Mouse (Mus musculus) hindbrain, embryonic 13.5 days (tissue): ENCODE data around the gene Ddah2. TPM values are rescaled to one million over a fixed set of nuclear protein-coding genes. Genes with fewer than 3 reads are reported as not detected.

Experiments
- ATAC-seq: fragments of 200-750 bp; cut with Nextera tagmentation; 2 replicates; pipeline ENCODE4 v1.8.0; 2017; ENCODE audit warnings: moderate TSS enrichment; ENCODE audit not compliant: low FRiP score
- H3K27ac ChIP-seq: fragments of 300-500 bp; sonication (generic); 2 replicates; pipeline ENCODE4 v1.5.1; 2015; ENCODE audit warnings: inconsistent platforms, mild to moderate bottlenecking, moderate library complexity
- H3K27me3 ChIP-seq: fragments of 300-500 bp; sonication (generic); 2 replicates; pipeline ENCODE4 v1.6.1; 2015; ENCODE audit warnings: mild to moderate bottlenecking, inconsistent platforms
- H3K36me3 ChIP-seq: fragments of 300-500 bp; sonication (generic); 2 replicates; pipeline ENCODE4 v1.6.1; 2015; ENCODE audit warnings: mild to moderate bottlenecking, inconsistent platforms
- H3K4me1 ChIP-seq: fragments of 300-500 bp; sonication (generic); replicated peaks from 2 replicates; pipeline ENCODE4 v1.6.1; 2015; ENCODE audit warnings: inconsistent platforms
- H3K4me2 ChIP-seq: fragments of 300-500 bp; sonication (generic); 2 replicates; pipeline ENCODE4 v1.6.1; 2015; ENCODE audit warnings: inconsistent platforms, mild to moderate bottlenecking, moderate library complexity
- H3K4me3 ChIP-seq: fragments of 300-500 bp; sonication (generic); 2 replicates; pipeline ENCODE4 v1.5.1; 2015; ENCODE audit warnings: mild to moderate bottlenecking, inconsistent platforms
- H3K9ac ChIP-seq: fragments of 300-500 bp; sonication (generic); 2 replicates; pipeline ENCODE4 v1.6.1; 2015; ENCODE audit warnings: mild to moderate bottlenecking, inconsistent platforms
- H3K9me3 ChIP-seq: fragments of 300-500 bp; sonication (generic); 2 replicates; pipeline ENCODE4 v1.6.1; 2016; ENCODE audit warnings: inconsistent platforms
- WGBS: fragments of 180-500 bp; shearing (Covaris S2); methylation state at CpG from one replicate; pipeline ENCODE4 v1.1.7; 2015; 5-methylcytosine and 5-hydroxymethylcytosine counted together
- polyA plus RNA-seq: library from polyadenylated mRNA; unstranded; fragments of >200 nt; fragmentation: Nextera tagmentation; extraction: Ambion mirVana; gene quantifications from 2 replicates; pipeline ENCODE4 v1.2.1, GENCODE M21; 2015

The Ddah2 gene
- polyA plus RNA-seq, 1 experiment from 2014 or later: 426 TPM

DNA sequence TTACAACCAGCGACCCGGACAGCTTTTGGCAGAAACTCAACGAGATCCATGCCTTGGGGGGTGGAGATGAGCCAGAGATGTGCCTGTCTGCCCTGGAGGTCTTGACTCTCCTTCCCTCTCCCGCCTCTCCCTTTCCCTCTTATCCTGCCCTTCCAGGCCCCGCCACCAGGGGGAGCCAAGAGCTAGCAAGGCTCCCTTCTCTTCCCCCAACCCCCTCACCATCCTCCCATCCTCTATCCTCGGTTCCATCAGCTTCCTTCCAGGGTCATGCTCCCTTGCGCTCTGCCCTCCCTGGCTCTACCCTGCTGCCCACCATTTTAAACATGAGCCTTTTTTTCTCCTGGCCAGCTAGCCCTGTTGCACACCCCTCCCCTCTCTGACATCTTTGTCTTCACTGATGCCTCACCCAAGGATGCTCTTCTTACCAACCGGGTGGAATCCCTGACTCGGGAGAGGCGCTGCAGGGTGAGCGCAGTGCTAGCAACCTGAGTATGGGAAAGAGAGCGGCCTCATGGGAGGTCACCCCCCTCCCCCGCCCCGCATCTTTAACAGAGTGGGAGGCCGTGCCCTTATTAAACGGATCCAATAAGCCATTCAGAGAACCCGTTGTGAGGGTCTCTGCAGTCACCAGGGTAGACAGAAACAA, 37.5 kb upstream of the Ddah2 start:
- 0 out of 2 replicates have a peak overlapping the region, but pooled peaks have one; percentile 39 for H3K9ac ChIP-seq
- no peak overlapping the region for H3K4me3 ChIP-seq
- H3K27ac ChIP-seq: peak overlapping the region; percentile 26; the same call in 1 of the 2 replicates
- ATAC-seq: peak; percentile 30; the same call in 1 of the 2 replicates
- peaks cover 18% of the 10 kb centered on the region for H3K4me1 ChIP-seq
- H3K9me3 ChIP-seq: no peaks in the 10 kb centered on the region
- H3K27me3 ChIP-seq: no peaks in the 10 kb centered on the region
- peaks cover 19% of the 10 kb centered on the region for H3K36me3 ChIP-seq
- 5% methylated on average over 17 of the region's 17 CpGs for WGBS
- peak overlapping the region; percentile 31 for H3K4me2 ChIP-seq

DNA sequence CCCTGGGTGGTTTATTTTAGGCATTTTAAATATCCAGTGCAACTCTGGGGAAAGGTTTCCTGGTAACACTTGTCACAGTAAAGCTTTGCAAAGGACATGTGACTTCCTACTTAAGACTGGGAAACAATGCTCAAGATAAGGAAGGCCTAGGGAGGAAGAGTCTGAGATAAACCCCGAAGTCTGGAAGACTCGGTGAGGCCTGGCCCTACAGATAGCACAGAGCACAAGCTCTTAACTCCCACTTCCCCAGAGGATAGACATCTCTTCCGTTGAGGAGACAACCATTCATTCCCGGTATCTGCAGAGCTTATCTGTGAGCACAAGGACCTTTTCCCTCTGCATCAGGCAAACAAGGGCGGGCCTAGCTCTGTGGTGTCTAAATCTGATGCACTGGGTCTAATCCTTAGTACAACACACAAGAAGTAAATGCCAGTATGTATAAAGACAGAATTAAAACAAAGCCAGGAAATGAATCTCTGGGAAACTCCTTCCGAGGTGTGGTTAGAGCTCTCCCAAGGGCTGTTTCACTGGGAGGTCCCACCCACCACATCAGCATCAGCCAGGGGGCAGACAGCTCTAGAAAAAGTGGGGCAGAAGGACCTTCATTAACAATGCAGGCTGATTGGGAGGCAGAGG, 36.9 kb upstream of the Ddah2 start:
- H3K4me2 ChIP-seq: no peak overlapping the region
- no peaks in the 10 kb centered on the region for H3K9me3 ChIP-seq
- 65% methylated on average over 6 of the region's 6 CpGs for WGBS
- no peak overlapping the region; the same call in 1 of the 2 replicates for H3K27ac ChIP-seq
- H3K4me3 ChIP-seq: no peak overlapping the region
- H3K36me3 ChIP-seq: peaks cover 12% of the 10 kb centered on the region
- peaks cover 16% of the 10 kb centered on the region for H3K4me1 ChIP-seq
- no peaks in the 10 kb centered on the region for H3K27me3 ChIP-seq
- ATAC-seq: no peak
- H3K9ac ChIP-seq: no peak overlapping the region

DNA sequence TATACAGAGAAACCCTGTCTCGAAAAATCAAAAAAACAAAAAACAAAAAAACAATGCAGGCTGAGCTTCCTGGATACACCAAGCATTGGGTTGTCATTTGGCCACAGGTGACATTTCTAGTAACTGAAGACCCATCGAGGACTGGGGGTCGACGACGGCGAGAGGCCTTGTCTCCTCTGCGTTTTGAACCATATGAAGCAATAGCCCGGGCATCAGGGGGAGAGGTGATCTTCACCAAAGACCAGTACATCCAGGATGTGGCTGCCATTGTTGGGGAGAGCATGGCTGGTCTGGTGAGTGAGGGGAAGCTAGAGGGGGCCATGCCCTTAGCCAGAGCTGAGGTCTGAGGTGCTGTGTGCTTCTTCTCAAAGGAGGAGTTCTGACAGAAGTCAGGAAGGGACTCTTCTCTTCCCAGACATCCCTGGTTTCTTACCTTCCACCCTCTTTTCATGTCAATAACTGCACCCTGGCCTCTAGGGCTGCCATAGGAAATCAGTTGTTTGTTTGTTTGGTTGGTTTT, 36.2 kb upstream of the Ddah2 start:
- Histone ChIP-seq H3K4me3 (no peak overlapping the region), H3K9ac (no peak overlapping the region), H3K36me3 (peaks cover 6% of the 10 kb centered on the region; the same call in 1 of the 2 replicates), H3K9me3 (no peaks in the 10 kb centered on the region), H3K27me3 (no peaks in the 10 kb centered on the region), H3K4me2 (no peak overlapping the region), H3K4me1 (peaks cover 22% of the 10 kb centered on the region), H3K27ac (no peak overlapping the region)
- ATAC-seq: no peak
- WGBS: 93% methylated on average over 8 of the region's 8 CpGs

DNA sequence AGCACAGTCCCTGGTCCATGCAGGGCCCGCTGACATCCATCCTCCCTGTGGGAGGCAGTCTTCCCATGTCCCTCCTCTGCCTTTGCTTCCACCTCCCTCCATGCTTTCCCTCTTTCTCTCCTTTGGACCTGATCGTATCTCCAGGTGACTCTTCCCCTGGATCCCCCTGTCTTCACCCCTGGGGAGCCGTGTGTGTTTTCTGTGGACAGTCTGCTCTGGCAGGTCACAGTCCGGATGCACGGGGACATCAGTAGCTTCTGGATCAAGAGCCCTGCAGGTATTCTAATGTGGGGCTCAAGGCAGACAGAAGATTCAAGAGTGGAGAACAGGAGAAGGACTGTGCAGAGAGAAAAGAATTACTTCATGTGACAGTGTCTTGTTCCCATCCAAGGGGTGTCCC, 35.6 kb upstream of the Ddah2 start:
- 86% methylated on average over 5 of the region's 5 CpGs for WGBS
- no peak for ATAC-seq
- no peak overlapping the region for H3K27ac ChIP-seq

DNA sequence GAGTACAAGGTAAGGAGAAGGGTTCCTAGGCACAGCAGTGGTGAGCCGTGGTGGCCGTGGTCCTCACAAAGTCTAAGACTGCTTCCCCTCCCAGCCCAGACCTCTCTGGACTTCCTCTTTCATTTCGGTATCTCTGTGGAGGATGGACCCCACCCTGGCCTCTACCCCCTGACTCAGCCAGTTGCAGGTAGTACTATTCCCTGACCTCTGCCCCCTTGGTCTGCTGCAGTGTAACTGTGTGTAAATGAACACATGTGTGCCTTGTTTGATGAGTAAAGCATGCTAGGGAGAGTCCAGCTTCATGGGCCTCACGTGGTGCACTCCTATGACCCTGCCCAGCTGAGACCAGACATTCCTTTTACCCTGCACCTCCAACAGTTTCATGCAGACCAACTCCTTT, 35.1 kb upstream of the Ddah2 start:
- ATAC-seq: no peak
- WGBS: 79% methylated on average over 4 of the region's 4 CpGs
- H3K36me3 ChIP-seq: 0 out of 2 replicates have a peak, but pooled peaks cover under 1% of the 10 kb centered on the region
- H3K27ac ChIP-seq: no peak overlapping the region
- no peak overlapping the region for H3K4me3 ChIP-seq
- H3K4me1 ChIP-seq: peaks cover 24% of the 10 kb centered on the region
- H3K9ac ChIP-seq: no peak overlapping the region
- no peaks in the 10 kb centered on the region for H3K27me3 ChIP-seq
- H3K9me3 ChIP-seq: no peaks in the 10 kb centered on the region
- no peak overlapping the region for H3K4me2 ChIP-seq

More for the DNA sequence above, 35.6 kb upstream of the Ddah2 start:
- Histone ChIP-seq H3K4me2 (no peak overlapping the region), H3K27me3 (no peaks in the 10 kb centered on the region), H3K4me1 (peaks cover 24% of the 10 kb centered on the region), H3K4me3 (no peak overlapping the region), H3K36me3 (0 out of 2 replicates have a peak, but pooled peaks cover 3% of the 10 kb centered on the region), H3K9me3 (no peaks in the 10 kb centered on the region), H3K9ac (no peak overlapping the region)

DNA sequence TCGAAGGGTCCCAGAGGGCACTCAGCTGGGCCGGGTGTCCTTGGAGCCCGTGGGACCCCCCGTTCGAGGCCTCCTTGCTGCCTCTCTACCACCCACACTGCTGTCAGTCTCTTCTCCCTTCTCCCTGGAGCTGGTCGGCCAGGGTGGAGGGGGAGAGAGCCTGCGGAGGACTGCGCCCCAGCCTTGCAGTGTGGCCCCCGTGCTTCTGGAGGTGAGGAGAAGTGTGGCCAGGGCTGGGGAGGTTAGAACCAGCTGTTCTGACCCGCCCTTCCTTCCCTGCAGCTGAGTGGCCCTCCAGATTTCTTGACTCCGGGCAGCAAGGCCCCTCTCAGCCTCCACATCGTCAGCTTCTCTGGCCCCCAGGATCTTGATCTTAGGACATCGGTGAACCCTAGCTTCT, 34.6 kb upstream of the Ddah2 start:
- no peak overlapping the region for H3K27ac ChIP-seq
- no peaks in the 10 kb centered on the region for H3K36me3 ChIP-seq
- ATAC-seq: no peak
- H3K4me2 ChIP-seq: no peak overlapping the region
- no peak overlapping the region for H3K9ac ChIP-seq
- H3K9me3 ChIP-seq: no peaks in the 10 kb centered on the region
- H3K4me3 ChIP-seq: no peak overlapping the region
- H3K4me1 ChIP-seq: peaks cover 24% of the 10 kb centered on the region
- WGBS: 79% methylated on average over 12 of the region's 13 CpGs
- H3K27me3 ChIP-seq: no peaks in the 10 kb centered on the region

DNA sequence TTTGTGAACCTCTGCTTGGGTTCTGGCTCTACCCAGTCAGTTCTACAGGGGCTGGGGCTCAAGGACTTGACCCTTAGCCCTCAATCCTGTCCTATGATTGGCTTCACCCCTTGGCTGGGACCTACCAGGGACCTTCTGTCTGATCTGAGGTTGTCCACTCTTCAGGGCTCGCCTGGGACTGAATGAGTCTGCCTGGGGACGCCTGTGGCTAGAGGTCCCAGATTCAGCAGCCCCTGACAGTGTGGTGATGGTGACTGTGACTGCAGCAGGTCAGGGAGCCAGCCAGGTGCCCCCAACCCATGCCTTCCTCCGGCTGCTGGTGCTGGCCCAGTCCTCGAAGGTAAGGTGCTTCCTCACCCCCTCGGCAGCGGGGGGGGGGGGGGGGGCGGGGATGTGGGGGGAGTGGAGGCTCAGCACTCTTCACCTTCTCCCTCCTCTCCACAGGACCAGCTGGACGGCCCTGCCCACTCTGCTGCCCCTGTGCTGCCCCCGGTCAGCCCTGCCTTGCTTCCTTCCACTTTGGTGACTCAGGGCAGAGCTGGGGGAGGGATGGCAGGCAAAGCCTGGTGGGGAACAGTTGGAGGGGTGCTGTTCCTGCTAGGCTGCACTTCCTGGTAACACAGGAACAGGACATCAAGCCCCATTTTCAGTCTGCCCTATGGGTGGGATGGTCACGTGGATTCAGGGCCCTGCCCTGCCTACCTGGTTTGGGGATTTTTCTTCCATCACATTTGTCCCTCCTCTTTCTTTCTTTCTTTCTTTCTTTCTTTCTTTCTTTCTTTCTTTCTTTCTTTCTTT, 33.9 kb upstream of the Ddah2 start:
- H3K36me3 ChIP-seq: no peaks in the 10 kb centered on the region
- H3K9me3 ChIP-seq: no peaks in the 10 kb centered on the region
- H3K9ac ChIP-seq: no peak overlapping the region
- H3K4me3 ChIP-seq: no peak overlapping the region
- H3K27me3 ChIP-seq: no peaks in the 10 kb centered on the region
- H3K4me1 ChIP-seq: peaks cover 30% of the 10 kb centered on the region
- no peak for ATAC-seq
- H3K27ac ChIP-seq: no peak overlapping the region
- H3K4me2 ChIP-seq: no peak overlapping the region
- 73% methylated on average over 5 of the region's 10 CpGs for WGBS

DNA sequence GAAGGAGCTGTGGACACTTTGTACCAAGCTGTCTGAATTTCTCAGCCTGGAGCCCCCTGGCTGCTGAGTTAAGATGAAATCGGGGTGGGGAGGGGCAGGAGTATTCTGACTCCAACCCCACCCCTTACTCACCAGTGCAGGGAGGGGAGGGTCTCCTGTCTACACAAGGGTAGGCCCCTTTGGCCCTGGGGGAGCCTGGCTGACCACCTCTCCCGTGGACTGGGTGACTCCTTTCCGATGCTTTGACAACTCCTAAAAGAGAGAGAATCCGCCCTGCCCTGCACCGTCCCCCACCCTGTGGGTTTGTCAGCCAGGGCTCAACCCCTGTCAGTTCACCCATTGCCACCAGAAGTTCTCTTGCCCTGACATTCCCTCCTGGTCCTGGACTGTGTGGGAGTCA, 32.6 kb upstream of the Ddah2 start:
- Histone ChIP-seq H3K36me3 (no peaks in the 10 kb centered on the region), H3K9me3 (no peaks in the 10 kb centered on the region), H3K9ac (no peak overlapping the region), H3K4me1 (peaks cover 33% of the 10 kb centered on the region), H3K4me2 (no peak overlapping the region), H3K27ac (no peak overlapping the region; the same call in 1 of the 2 replicates), H3K4me3 (no peak overlapping the region), H3K27me3 (0 out of 2 replicates have a peak, but pooled peaks cover 1% of the 10 kb centered on the region)
- ATAC-seq: no peak
- 79% methylated on average over 4 of the region's 5 CpGs for WGBS

DNA sequence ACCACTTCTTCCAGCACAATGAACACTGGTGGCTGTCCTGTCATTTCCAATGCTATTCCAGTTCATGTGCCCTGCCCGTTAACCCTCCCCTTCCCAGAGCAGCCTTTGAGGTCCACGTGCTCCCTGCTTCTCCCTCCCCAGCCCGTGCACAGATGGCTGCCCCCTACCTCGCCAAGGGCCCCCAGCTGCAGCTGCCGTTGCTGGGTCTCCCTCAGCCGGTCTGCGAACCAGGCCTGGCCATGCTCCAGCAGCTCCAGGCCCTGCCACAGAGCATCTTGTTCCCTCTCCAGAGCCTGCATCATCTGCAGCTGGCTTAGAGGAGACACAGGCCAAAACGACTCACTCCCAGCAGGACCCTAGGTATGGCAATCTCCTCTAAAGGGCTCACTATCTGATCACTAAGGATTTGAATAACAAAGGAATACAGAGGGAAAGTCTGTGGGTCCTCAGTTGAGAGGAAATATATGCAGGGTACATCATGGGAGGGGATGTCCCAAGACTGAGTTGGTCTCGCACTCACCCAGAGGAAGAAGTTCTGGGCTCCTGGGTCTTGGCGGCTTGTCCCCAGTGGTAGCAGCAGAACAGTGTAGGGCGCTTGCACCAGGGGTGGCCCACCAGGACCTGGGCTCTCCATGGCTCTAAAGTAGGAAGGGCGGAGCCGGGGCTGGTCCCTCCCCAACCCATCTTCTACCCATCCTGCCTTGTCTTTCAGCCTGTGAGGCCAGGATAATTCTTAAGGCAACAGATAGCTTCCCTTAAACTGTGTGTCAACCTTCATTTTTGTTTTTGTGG, 31.4 kb upstream of the Ddah2 start, which contains the start of gene Sapcd1:
Sapcd1 (minus strand) TSS at position 740 of the 792 bp plus-strand sequence.
- no peaks in the 10 kb centered on the region for H3K36me3 ChIP-seq
- H3K4me1 ChIP-seq: peaks cover 27% of the 10 kb centered on the region
- H3K4me2 ChIP-seq: 0 out of 2 replicates have a peak within 1 kb of the TSS, but pooled peaks have one; percentile 6
- peak within 1 kb of the TSS; percentile 43 for H3K9ac ChIP-seq
- H3K9me3 ChIP-seq: no peaks in the 10 kb centered on the region
- H3K27ac ChIP-seq: peak within 1 kb of the TSS; percentile 73
- 0 out of 2 replicates have a peak, but pooled peaks cover 3% of the 10 kb centered on the region for H3K27me3 ChIP-seq
- ATAC-seq: peak; percentile 63
- H3K4me3 ChIP-seq: no peak within 1 kb of the TSS
- WGBS: 28% methylated on average over 13 of the region's 13 CpGs

DNA sequence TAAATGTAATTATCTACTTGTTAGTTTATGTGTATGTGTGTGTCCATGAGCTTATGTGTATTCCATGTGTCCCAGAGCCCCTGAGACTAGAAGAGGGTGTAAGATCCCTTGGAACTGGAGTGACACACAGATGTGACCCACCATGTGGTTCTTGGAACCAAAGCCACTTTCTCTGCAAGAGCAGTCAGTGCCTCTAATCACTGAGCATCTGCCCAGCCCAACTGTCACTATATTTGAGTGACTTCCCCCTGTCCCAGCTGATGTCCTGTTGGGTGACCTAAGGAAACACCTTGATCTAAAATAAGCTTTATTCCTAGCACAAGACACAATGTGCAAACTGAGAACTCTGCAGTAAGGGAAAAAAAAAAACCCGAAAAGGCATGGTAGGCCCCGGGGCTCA, 30.5 kb upstream of the Ddah2 start:
- 0 out of 2 replicates have a peak, but pooled peaks cover 3% of the 10 kb centered on the region for H3K27me3 ChIP-seq
- H3K4me3 ChIP-seq: no peak overlapping the region
- no peak overlapping the region for H3K4me2 ChIP-seq
- no peak overlapping the region for H3K9ac ChIP-seq
- H3K4me1 ChIP-seq: peaks cover 27% of the 10 kb centered on the region
- H3K27ac ChIP-seq: no peak overlapping the region
- ATAC-seq: no peak
- 94% methylated on average over 2 of the region's 2 CpGs for WGBS
- no peaks in the 10 kb centered on the region for H3K36me3 ChIP-seq
- H3K9me3 ChIP-seq: no peaks in the 10 kb centered on the region

DNA sequence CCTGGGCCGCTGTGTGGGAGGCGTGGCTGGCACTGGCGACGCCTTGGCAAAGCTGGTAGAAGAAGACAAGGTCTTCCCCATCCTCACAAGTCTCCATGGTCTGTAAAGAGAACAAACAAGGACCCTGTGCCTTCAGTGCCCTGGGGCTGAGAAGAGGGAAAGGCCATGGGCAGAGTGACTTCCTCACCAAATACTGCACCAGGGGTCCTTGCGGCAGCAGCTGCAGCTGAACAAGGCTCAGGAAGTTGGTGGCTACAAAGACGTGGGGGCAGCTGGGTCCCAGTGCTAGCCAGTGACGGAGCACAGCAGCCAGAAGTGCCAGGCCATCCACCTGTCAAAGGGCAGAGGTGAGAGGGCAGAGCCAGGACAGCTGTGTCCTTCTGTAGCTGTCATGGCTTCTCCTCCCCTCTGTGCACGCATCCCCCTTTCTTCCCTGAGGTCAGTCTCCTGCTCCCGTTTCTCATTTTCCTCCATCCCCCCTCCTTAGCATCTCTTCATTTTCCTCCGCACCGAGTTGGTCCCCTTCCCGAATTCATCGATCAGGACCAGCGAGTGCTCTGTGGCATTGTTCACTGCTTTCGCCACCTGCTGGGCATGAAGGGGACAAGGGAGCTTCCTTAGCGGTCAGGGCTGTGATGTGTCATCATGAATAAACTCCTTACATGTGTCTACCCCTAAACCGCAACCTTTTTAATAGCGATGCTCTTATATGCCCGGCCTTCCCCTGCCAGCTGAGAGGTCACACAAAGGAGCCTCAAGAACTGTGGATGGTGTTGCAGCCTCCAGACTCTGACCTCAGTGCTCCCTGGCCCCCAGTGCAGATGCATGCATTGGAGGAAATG, 28.9 kb upstream of the Ddah2 start:
- 0 out of 2 replicates have a peak, but pooled peaks have one; percentile 52 for ATAC-seq
- no peaks in the 10 kb centered on the region for H3K36me3 ChIP-seq
- H3K9ac ChIP-seq: peak overlapping the region; percentile 63
- no peak overlapping the region for H3K27ac ChIP-seq
- whole genome bisulfite sequencing: 25% methylated on average over 19 of the region's 19 CpGs
- peak overlapping the region; percentile 10; the same call in 1 of the 2 replicates for H3K4me3 ChIP-seq
- 0 out of 2 replicates have a peak, but pooled peaks cover 3% of the 10 kb centered on the region for H3K27me3 ChIP-seq
- H3K4me1 ChIP-seq: peaks cover 27% of the 10 kb centered on the region
- no peaks in the 10 kb centered on the region for H3K9me3 ChIP-seq
- peak overlapping the region; percentile 47 for H3K4me2 ChIP-seq
